ENCODE assay signal across 22 mouse cellular contexts in genomic region chr11:35542731-35543130, GRCm38 (mm10).
DNase-seq lines count a peak whose midpoint lies in the region; ATAC-seq lines count a peak whose summit lies in the region.
"Had no signal": no experiment of that assay in that cellular context is flagged by ENCODE, and none has a peak within 500 bp of the region (broad histone marks: within the 10 kb centered on the region; RNA-seq: fewer than 3 reads in every experiment).

No protein-coding gene starts in this region.

- ATAC-seq in hindbrain, embryonic 13.5 days (ENCODE audit: low FRiP score): no peak
- ATAC-seq in hindbrain, embryonic 16.5 days: no peak
- ATAC-seq: CD4-positive, CD25-positive, alpha-beta regulatory T cell, adult 4 months; forebrain, embryonic 16.5 days; hindbrain, postnatal 0 days; inflammation-experienced regulatory T-cells, adult 6 months; intestine, embryonic 16.5 days had no signal

- peaks cover 17% of the 10 kb centered on the region for H3K27me3 ChIP-seq in hindbrain, embryonic 13.5 days
- H3K27me3 ChIP-seq in hindbrain, embryonic 16.5 days (replicated peaks; ENCODE audit: control insufficient read depth, insufficient read depth, low read length): peaks cover 3% of the 10 kb centered on the region; the same call in 1 of the 2 replicates
- H3K27me3 ChIP-seq: embryonic facial prominence, embryonic 12.5 days had no signal

- H3K4me3 ChIP-seq in hindbrain, embryonic 13.5 days: no peak overlapping the region
- no peak overlapping the region for H3K4me3 ChIP-seq in hindbrain, embryonic 16.5 days (ENCODE audit: low read length)
- H3K4me3 ChIP-seq: embryonic facial prominence, embryonic 12.5 days; embryonic facial prominence, embryonic 15.5 days; forebrain, embryonic 12.5 days; hindbrain, embryonic 12.5 days had no signal

- no peak overlapping the region for H3K9ac ChIP-seq in hindbrain, embryonic 13.5 days
- no peak overlapping the region for H3K9ac ChIP-seq in hindbrain, embryonic 16.5 days (ENCODE audit: low read depth, low read length)
- H3K9ac ChIP-seq: embryonic facial prominence, embryonic 12.5 days; embryonic facial prominence, embryonic 15.5 days; forebrain, embryonic 12.5 days; hindbrain, embryonic 12.5 days had no signal

- no peaks in the 10 kb centered on the region for H3K9me3 ChIP-seq in hindbrain, embryonic 13.5 days
- H3K9me3 ChIP-seq in hindbrain, embryonic 16.5 days (ENCODE audit: control insufficient read depth, low read length): no peaks in the 10 kb centered on the region
- H3K9me3 ChIP-seq: embryonic facial prominence, embryonic 12.5 days; embryonic facial prominence, embryonic 15.5 days; forebrain, embryonic 12.5 days; hindbrain, embryonic 12.5 days had no signal

- 91% methylated on average over 10 of the region's 10 CpGs for WGBS in hindbrain, embryonic 13.5 days
- WGBS in hindbrain, embryonic 16.5 days: 94% methylated on average over 10 of the region's 10 CpGs

- H3K36me3 ChIP-seq in hindbrain, embryonic 13.5 days: no peaks in the 10 kb centered on the region
- no peaks in the 10 kb centered on the region for H3K36me3 ChIP-seq in hindbrain, embryonic 16.5 days (ENCODE audit: control insufficient read depth, insufficient read depth, low read length)
- H3K36me3 ChIP-seq: embryonic facial prominence, embryonic 12.5 days; embryonic facial prominence, embryonic 15.5 days; forebrain, embryonic 12.5 days; hindbrain, embryonic 12.5 days had no signal

- peak; percentile 33 for DNase-seq in adrenal gland, adult 8-10 months
- peak; percentile 51 for DNase-seq in adrenal gland, postnatal 14 days
- no peak for DNase-seq in embryo, embryonic 10 days (ENCODE audit: low spot score)
- DNase-seq in spleen, adult 18-20 months: no peak
- DNase-seq: cerebellum, adult 18-20 months; cerebellum, adult 9-10 months; cerebellum, postnatal 14 days; gastrocnemius, postnatal 10 days; gastrocnemius, postnatal 36 days; kidney, adult 18-20 months had no signal

- peaks cover 62% of the 10 kb centered on the region for H3K4me1 ChIP-seq in hindbrain, embryonic 13.5 days (replicated peaks)
- peaks cover 13% of the 10 kb centered on the region for H3K4me1 ChIP-seq in hindbrain, embryonic 16.5 days (ENCODE audit: control insufficient read depth, insufficient read depth, low read depth, low read length)

- H3K4me2 ChIP-seq in hindbrain, embryonic 13.5 days: no peak overlapping the region
- H3K4me2 ChIP-seq in hindbrain, embryonic 16.5 days (ENCODE audit: low read length): no peak overlapping the region
- H3K4me2 ChIP-seq: embryonic facial prominence, embryonic 12.5 days; embryonic facial prominence, embryonic 15.5 days; forebrain, embryonic 12.5 days; heart, embryonic 11.5 days; hindbrain, embryonic 12.5 days had no signal

- H3K27ac ChIP-seq in hindbrain, embryonic 13.5 days: peak overlapping the region; percentile 14; the same call in 1 of the 2 replicates
- H3K27ac ChIP-seq in hindbrain, embryonic 16.5 days (ENCODE audit: low read depth, low read length): no peak overlapping the region
- H3K27ac ChIP-seq: embryonic facial prominence, embryonic 12.5 days; embryonic facial prominence, embryonic 15.5 days; forebrain, embryonic 12.5 days; hindbrain, embryonic 12.5 days; hindbrain, postnatal 0 days had no signal

Comparison
In these comparisons a context has a peak if more than half of its experiments do, and no peak if none do; other contexts are left out.
1. DNase-seq: peak in adrenal gland, adult 8-10 months (single experiment) and adrenal gland, postnatal 14 days (single experiment); none in embryo, embryonic 10 days (single experiment) and spleen, adult 18-20 months (0 of 2).